Mouse (Mus musculus): ENCODE measurements at regions not wholly inside any gene's neighbourhood (a gene's known extent, or its start where the extent isn't known, plus 50 kb on each side); places are given as distances from the start of the nearest gene placed in this dataset.

DNA sequence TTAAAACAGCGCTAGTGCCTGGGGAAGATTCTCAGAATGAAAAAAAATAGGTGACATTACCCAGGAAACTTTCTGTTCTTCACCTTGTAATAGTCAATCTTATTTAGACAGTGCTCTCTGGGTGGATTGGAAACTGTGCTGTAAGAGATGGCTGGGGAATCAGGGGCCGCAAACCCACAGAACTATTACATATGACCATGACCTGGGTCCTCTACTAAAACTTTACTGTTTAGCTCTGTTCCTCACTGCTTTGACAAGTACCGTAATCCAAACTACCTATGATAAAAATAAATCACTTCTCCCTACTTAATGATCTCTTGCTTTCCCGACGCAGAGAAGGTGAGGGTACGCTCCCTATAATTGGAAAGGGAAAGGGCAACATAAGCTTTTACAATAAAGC, 157.6 kb upstream of the Adgrl2 start:
- TF ChIP-seq CTCF (IDR thresholded peaks at IDR 0.05; ENCODE audit: borderline replicate concordance, insufficient read depth, low read depth, low read length) (no peak), POLR2A (IDR thresholded peaks at IDR 0.05; ENCODE audit: borderline replicate concordance, insufficient read depth, low read length) (no peak)
